Mouse (Mus musculus) thymus, postnatal 25 days (tissue): Measurements from ENCODE around the gene Farsa.
"Not testable (repeated sequence)": the region's sequence is repeated elsewhere in the genome, so short reads cannot be mapped to it uniquely, and the experiment has no call there.

ENCODE experiments used
- DNase-seq: peaks from one replicate; pipeline ENCODE4 v3.0.0; 2022

Farsa gene

DNA sequence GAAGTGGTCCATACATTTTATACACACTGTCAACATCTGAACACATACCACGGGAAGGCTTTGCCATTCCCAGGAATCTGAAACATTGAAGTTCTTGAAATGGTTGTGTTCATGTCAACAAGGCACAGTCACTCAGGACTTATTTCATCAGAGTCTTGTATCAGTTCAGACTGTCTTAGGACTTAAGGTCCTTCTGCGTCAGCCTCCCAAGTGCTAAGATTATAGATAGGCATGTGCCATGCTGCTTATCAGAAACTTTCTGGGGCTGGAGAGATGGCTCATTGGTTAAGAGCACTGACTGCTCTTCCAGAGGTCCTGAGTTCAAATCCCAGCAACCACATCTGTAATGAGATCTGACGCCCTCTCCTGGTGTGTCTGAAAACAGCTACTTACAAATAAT lies 17.6 kb downstream of the Farsa start:
- DNase-seq, result no peak

DNA sequence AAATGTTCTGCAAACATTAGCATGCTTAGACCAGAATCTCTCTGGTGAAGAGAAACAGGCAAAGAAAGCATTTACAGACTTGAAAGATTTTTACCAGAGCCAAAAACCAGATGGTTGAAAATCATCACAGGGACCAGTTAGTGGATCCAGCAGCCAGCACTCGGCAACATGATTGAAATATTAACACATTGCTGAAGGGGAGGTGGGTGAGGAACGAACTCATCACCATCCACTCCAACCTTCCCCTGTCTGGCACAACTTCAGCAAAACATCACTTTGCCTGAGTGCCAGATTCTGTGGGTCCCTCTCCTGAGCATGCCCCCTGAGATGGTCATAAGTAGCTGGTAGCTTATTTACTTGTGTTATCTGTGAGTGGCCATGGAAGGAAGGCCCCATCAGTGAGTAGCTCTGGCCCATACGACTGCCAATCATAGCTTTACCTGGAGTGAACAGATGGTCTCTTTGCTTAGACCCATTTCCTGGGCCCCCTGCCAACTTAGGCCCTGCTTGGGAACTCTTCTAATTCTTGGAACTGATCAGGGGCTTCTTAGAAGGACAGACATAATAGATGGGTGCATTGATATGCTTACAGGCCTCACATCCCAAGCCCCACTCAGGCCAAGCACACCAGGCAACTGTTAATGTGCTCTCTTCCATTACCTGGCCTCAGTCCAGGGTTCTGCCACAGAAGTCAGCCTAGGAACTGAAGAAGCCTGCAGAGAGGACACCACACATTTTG lies 20.7 kb downstream of the Farsa start:
- no peak for DNase-seq

DNA sequence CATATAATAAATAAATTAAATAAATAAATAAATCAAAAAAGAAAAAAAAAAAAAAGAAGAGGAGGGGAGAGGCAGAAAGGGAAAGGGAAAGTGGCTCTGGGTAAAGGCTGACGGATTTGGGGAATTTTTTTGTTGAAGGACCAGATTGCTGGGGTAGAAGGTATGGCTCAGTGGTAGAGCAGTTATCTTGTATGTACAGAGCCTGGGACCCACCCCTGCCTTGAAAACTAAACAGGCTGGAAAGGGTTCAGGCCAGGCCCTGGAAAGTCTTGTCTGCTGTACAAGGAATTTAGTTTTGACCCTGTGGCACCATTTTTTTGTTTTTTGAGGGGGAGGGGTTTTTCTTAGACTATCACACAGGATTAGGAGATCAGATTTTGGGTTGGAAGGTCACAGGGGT lies 22.1 kb downstream of the Farsa start:
- DNase-seq, result no peak

DNA sequence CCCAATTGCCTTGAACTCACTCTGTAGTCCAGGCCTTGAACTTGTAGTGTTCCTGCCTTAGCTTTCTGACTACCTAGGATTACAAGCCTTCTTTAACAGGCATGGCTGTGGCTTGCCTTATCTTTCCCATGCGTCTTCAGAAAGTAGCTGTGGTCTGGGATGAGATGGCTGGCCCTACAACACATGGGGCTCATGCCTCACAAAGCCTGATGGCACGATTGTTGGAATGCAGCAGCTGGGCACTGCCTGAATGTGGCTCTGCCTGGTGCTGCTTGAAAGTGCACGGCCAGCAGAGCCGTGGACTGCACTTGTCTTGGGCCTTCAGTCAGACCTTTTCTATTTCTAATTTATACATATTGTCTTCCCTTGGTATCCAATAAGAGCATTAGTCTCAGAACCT lies 27.9 kb downstream of the Farsa start:
- DNase-seq, result no peak

DNA sequence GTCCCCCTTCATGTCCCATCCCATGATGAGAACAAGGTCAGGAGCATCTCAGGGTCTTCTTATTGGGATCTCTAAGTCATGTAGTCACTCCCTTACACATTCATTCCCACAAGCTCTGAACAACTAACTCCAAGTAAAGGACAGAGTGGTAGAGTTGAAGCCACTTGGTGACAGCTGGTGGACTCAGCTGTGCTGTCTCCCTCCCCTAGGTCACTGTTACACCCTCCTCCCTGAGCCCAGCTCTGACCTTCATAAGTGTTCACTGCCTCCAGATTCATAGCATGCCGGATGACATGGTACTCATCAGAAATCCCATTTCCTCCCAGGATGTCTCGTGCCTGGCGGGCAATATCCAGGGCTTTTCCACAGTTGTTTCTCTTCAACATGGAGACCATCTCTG lies 31.5 kb downstream of the Farsa start:
- DNase-seq, result no peak

DNA sequence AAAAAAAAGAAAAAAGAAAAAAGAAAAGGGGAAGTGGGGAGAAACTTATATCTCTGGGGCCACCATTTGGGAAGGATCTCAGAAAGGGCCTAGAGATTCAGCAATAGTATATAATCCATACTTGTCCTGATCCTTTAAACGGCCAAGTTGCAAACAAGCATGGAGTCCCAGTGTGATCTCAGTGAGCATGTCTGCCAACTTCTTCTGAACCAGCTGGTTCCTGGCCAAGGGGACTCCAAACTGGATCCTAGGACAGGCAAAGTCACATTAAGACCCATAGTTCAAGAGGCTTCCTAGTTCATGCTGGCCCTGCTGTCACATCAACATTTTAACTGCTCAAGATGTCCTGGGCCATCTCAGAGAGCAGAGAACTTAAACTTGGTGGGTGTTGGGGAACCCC lies 32.4 kb downstream of the Farsa start:
- no peak for DNase-seq

DNA sequence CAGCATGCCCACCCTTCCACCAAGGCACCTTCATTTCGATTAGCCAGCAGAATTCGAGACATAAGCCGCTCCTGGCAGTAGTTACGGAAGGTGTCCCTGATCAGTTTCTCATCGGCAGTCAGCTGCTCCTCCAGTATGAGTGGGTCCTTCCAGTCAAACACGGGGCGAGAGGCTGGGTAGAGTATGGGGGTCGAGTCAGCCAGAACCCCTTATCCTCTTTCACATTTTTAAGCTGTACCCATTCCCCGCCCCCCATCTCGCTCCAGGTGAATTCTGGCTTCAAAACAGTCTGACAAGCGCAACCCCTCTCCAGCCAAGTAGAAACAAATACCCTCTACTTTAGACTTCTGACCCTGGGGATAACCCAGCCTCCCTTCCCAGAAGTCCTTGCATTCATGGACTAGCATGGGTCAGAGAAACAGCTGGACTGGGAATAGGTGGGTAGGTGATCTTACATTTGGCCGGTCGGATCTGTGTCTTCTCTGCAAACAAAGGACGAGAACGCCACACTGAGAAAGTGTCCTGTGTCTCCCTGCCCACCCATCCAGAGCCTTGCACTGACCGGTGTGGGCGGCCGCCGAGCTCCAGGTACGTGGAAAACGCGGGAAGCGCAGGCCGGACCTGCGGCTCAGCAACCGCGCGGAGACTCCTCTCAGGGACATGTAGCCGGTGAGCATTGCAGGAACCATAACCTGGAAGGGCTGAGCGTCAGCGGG lies 36.4 kb downstream of the Farsa start:
- no peak for DNase-seq

DNA sequence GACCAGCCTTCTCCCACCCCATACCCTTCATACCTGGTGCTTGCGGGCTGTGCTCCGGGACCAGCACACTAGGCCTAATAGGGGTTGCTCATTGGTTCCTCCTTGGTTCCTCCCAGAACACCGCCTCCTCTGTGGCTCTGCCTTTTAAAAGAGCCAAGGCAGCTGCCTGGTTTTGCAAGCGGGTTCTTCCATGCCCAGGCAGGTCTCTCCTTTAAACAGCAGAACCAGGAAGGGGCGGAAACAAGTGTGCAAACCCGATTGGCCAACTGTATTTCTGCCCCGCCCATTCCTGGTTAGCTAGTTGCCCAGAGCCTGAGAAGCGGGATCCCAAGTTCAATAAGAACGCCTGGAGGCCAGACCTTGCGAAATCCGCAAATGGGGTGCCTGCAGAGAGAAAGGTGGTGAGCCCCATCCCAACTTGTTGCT lies 36.9 kb downstream of the Farsa start, which contains the start of gene Gcdh:
Gcdh (minus strand) TSS at position 213 of the 426 bp plus-strand sequence.
- DNase-seq, result peak; percentile 86

DNA sequence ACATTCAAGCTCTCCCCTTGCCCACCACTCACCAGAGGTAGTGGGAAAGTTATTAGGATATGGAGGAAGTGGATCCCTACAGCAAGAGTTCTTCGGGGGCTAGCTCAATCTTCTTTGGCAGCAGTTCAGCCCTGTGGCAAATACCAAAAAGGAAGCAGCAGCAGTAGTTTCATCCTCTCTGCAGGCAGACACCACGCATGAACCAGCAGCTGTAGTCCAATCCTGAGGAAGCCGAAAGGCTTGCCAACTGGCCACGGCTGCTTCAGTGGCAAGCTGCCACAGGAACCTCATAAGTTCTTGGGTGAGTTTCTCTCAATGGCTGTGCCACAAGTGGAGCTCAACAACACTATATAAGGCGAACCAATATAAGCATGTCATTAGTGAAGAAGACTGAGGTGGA lies 39.2 kb downstream of the Farsa start:
- no peak for DNase-seq

DNA sequence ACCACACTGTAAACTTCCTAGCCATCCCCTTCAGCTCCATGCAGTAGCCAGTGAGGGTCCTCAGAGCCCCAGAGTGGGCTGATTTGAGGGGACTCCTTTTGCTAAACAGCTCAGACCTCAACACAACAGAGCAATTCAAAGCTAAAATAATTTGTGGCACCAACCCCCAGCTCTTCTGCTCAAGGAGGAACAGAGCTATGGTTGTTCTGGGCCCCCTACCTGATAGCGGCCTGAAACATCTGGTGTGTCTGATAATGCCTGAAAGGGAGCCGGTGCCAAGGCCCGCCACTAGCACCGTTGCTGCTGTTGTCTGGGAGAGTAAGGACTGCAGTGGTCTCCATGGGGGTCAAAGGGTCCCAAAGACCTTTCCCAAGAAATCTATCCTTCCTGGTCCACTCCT lies 44.3 kb downstream of the Farsa start:
- DNase-seq, result no peak

DNA sequence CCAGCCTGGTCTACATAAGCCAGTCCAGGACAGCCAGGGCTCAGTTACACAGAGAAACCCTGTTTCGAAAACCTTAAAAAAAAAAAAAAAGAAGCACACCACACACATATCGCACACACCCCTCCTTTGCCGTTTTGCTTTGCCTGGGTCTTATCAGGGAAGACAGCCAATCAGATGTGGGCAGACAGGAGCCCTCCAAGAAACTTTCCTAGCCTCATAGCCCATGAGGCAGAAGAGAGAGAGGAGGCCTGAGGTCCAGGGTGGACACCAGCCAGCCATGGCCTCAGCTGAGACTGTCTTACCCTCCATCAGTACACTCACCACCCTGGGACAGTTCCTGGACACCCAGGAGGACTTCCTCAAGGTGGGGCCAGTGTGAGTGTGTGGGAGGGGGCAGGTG lies 45.0 kb downstream of the Farsa start, which contains the start of gene Klf1:
Klf1 (plus strand) TSS at position 177 of the 400 bp plus-strand sequence.
- no peak for DNase-seq

DNA sequence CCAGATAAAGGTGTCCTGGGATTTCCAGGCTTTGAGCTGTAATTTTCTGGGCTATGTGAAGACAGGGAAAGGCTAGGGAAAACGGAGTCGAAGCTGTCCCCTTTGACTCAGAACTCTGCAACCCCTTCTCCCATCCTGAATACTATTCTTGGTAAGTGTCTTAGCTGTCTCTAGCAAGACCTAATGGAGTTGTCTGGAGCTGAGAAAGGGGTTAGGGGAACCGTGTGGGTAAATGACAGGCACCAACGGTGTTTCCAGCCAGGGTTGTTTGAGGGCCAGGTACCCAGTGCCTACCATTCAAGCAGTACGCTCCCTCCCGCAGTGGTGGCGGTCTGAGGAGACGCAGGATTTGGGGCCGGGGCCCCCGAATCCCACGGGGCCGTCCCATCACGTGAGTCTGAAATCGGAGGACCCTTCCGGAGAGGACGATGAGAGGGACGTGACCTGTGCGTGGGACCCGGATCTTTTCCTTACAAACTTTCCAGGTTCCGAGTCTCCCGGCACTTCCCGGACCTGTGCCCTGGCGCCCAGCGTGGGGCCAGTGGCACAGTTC lies 45.7 kb downstream of the Farsa start:
- no peak for DNase-seq

DNA sequence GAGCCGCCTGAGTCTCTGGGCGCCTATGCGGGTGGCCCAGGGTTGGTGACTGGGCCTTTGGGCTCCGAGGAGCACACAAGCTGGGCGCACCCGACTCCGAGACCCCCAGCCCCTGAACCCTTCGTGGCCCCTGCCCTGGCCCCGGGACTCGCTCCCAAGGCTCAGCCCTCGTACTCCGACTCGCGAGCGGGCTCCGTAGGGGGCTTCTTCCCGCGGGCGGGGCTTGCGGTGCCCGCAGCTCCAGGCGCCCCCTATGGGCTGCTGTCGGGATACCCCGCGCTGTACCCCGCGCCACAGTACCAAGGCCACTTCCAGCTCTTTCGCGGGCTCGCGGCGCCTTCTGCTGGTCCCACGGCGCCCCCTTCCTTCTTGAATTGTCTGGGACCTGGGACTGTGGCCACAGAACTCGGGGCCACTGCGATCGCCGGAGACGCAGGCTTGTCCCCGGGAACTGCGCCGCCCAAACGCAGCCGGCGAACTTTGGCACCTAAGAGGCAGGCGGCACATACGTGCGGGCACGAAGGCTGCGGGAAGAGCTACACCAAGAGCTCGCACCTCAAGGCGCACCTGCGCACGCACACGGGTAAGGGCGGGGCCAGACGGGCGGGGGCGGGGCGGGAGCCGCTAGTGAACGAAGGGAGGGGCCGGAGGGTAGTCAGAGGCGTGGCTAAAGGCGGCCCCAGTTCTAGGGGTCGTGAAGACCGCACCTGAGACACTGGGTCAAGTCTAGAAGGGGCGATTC lies 46.3 kb downstream of the Farsa start:
- DNase-seq, result peak; percentile 97

DNA sequence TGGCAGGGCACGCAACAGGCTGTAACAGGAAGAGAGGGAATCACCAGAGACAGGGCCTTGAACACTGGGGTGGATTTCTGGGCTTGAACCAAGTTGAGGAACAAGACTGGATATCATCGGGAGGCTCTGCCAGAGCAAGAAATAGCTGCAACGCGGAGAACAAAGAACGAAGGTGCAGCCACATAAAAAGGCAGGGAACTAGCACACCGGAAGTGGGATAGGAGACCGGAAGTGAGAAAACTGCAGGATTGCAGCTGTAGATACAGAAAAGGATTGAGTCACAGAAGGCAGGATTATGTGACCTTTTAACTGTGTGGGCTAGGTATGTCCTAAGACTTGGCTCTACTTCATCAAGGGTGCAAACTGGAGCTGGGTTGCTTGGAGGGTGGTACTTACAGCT lies 47.6 kb downstream of the Farsa start:
- no peak for DNase-seq

DNA sequence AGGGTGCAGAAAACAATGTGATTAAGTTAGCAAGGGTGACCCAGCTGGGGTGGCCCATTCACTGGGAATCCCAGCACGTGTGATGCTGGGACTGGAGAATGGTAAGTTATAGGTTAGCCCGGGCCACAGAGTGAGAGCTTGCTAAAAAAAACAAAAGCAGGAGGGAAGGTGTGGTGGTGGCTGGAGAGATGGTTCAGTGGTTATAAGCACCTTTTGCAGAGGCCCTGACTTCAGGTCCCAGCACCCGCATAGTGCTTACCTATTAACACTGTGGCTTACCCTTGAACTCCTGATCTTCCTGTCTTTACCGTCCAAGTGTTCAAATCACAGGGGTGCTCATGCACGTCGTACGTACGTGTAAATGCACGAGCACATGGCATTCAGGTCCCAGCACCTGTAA lies 50.2 kb downstream of the Farsa start:
- DNase-seq, result no peak

DNA sequence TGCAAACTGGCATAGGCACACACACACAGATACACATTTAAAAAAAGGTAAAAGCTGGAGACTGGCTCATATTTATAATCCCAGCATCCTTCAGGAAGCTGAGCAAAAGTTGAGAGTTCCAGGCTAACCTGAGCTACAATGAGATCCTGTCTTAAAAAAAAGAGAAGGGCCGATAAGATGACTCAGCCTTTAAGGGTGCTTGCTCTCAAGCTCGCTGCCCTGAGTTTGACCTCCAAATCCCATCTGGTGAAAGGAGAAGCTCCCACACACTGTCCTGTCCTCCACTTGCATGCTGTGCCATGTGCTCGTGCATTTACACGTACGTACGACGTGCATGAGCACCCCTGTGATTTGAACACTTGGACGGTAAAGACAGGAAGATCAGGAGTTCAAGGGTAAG lies 50.7 kb downstream of the Farsa start:
- no peak for DNase-seq

DNA sequence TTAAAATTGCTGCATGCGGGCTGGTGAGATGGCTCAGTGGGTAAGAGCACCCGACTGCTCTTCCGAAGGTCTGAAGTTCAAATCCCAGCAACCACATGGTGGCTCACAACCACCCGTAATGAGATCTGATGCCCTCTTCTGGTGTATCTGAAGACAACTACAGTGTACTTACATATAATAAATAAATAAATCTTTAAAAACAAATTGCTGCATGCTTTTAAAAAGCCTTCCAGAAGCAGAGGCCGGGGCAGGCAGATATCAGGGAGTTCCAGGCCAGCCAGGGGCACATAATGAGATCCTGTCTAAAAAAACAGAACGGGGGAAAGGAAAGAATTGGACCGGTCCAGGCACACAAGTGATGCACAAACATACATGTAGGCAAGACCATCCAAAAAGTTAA lies 51.2 kb downstream of the Farsa start:
- DNase-seq, result not testable (repeated sequence)

DNA sequence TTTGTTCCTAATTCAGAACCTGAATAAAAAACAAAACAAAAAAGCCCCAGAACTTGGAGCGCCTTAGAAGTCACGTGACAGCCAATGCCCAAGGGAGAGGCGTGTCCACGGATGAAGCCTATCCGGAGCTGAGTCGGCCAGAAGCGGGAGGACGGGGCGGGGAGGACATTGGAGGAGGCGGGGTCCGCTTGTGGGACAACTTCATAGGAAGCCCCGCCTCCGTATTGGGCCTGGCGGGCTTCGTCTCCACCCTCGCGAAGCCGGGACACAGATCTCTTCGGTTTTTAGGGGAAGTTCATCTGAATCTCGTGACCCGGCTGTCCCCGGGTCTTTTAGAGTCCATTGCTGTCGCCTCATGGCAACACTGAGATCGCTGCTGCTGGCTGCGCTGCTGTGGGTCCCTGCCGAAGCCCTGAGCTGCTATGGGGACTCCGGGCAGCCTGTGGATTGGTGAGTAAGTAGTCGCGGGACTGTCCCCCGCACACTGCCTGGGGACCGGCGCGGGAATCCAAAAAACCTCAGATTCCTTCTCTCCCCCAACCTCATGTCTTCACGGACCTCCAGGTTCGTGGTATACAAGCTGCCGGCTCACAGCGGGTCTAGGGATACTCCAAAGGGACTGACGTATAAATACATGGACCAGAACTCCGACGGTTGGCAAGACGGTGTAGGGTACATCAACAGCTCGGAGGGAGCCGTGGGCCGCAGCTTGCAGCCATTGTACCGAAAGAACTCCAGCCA lies 51.8 kb downstream of the Farsa start, which contains the start of gene Dnase2a:
Dnase2a (plus strand) TSS at position 140 of the 741 bp plus-strand sequence.
- DNase-seq, result peak; percentile 80

DNA sequence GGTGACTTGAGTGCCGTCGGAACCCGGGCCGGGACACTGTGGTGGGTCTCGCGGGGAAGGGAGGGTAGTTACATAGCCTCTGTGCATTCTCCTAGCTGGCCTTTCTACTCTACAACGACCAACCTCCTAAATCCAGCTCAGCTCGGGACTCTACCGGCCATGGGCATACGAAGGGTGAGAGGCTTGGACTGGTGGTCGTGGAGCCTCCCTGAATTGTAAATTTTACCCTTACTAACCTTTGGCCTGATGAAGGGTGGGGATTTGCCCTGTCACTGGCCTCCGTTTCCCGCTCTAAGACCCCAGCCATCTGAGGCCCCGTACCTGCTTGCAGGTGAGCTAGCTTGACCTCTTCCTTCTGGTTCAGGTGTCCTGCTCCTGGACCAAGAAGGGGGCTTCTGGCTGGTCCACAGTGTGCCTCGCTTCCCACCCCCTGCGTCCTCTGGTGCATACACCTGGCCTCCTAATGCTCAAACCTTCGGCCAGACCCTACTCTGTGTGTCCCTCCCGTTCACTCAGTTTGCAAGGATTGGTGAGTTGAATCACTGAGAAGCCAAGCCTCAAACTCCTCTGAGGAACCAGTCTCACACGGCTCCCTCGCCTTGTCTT lies 52.5 kb downstream of the Farsa start:
- DNase-seq, result no peak

DNA sequence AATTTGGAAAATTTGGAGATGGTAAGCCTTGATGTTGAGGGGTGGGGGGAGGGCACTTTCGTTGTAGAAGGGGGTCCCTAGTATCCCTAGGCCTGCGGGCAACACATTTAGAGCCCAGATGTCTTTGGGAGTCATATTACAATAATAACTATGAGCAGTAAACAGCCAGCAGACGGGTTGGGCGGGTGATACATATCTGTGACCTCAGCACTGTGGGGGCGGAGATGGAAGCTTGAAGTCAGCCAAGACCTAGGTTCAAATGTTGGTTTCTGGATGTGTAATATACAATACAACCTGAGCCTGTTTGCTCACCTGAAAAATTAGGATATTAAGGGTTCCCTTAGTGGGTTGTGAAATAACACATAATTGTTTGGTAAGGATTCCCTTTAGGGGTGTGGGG lies 53.2 kb downstream of the Farsa start:
- DNase-seq, result no peak

DNA sequence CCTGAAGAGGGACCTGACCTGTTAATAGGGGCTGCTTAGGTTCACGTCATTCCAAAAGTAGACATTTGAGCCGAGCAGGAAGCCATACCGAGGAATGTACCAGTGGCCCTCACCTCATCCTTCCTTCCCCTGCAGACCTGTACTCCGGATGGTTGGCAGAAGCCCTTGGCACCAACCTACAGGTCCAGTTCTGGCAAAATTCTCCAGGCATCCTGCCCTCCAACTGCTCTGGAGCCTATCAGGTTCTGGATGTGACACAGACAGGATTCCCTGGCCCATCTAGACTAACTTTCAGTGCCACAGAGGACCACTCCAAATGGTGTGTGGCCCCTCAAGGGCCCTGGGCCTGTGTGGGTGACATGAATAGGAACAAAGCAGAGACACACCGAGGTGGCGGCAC lies 53.8 kb downstream of the Farsa start:
- DNase-seq, result no peak

DNA sequence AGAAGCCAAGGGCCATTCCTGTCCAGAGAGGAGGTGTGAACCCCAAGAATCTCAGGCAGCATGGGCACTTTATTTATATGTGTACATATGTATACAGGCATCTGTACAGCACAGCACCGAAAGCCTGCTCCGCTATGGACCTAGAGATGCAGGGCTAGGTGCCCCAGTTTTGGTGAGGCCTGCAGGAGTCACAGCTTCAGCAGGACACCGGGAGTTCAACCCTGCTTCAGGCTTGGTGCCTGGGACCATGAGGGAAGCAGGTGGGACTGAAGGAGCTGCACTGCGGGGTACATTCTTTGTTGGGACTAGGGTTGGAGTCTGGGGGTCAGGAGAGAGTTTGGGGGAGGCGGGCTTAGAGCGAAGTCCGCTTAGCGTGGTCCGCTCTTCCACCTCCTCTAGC lies 55.1 kb downstream of the Farsa start:
- no peak for DNase-seq
